Mouse (Mus musculus): ENCODE data around the gene Tnfrsf13b.

DNA sequence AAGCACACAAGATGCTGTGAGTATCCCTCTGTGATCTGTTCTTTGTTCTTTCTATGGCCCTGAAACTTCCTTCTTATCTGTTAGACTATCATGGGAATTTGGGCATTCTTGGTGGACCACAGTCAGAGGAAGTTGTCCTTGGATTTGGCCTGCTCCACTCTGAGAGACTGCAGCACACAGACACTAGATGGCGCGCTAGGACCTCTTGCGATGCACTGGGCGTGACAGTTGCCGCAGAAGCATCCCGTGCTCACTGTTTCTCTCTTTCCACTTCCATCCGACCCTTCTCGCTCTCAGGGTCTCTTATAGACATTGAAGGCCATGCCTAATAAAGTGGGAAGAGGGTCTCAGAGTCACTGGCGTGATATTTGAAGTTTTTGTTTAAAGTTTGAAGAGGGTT lies 66.8 kb downstream of the Tnfrsf13b start:
- TF ChIP-seq CTCF (IDR thresholded peaks at IDR 0.05; ENCODE audit: insufficient read depth, low read length) = peak; percentile 100
- TF ChIP-seq POLR2A (IDR thresholded peaks at IDR 0.05; ENCODE audit: borderline replicate concordance, extremely low read depth, low read depth, low read length) = no peak

Data from lung, adult 2 months (tissue).